Mouse (Mus musculus) heart, embryonic 14.5 days (tissue): ENCODE results near the gene Mrm2. TPM values are rescaled to one million over a fixed set of nuclear protein-coding genes. Genes with fewer than 3 reads are reported as not detected.

Experiments used
- ATAC-seq: fragments of 200-750 bp; cut with Nextera tagmentation; 2 replicates; pipeline ENCODE4 v1.8.0; 2017; ENCODE audit warnings: low read depth, moderate TSS enrichment; ENCODE audit not compliant: insufficient number of reproducible peaks, insufficient read depth, low FRiP score
- H3K27ac ChIP-seq, 2 experiments: fragments of 200-500 bp in 1 of 2; fragments of 300-500 bp in 1 of 2; sonication (generic) in 1 of 2; replicated peaks in 1 of 2; 2 replicates each; pipeline ENCODE4 v1.5.1; 2012 to 2014; ENCODE audit warnings: low read depth in 2 of 2, low read length in 2 of 2, control low read depth in 1 of 2, mild to moderate bottlenecking in 1 of 2, mixed read lengths in 1 of 2; ENCODE audit not compliant: control insufficient read depth in 1 of 2, insufficient read depth in 1 of 2
- H3K27me3 ChIP-seq: fragments of 300-500 bp; sonication (generic); 2 replicates; pipeline ENCODE4 v1.6.1; 2014; ENCODE audit warnings: mild to moderate bottlenecking, low read length, control low read depth; ENCODE audit not compliant: control insufficient read depth, insufficient read depth
- H3K36me3 ChIP-seq: fragments of 300-500 bp; sonication (generic); 2 replicates; pipeline ENCODE4 v1.6.1; 2014; ENCODE audit warnings: mild to moderate bottlenecking, control low read depth, low read length, mixed read lengths; ENCODE audit not compliant: control insufficient read depth, insufficient read depth
- H3K4me1 ChIP-seq, 2 experiments: fragments of 200-500 bp in 1 of 2; fragments of 300-500 bp in 1 of 2; sonication (generic) in 1 of 2; 2 replicates each; pipeline ENCODE4 v1.6.1; 2012 to 2014; ENCODE audit warnings: low read length in 2 of 2, control low read depth in 1 of 2, mixed read lengths in 1 of 2; ENCODE audit not compliant: control insufficient read depth in 2 of 2, insufficient read depth in 2 of 2
- H3K4me2 ChIP-seq: fragments of 300-500 bp; sonication (generic); 2 replicates; pipeline ENCODE4 v1.6.1; 2014; ENCODE audit warnings: mild to moderate bottlenecking, low read length
- H3K4me3 ChIP-seq, 2 experiments: fragments of 200-500 bp in 1 of 2; fragments of 300-500 bp in 1 of 2; sonication (generic) in 1 of 2; 2 replicates each; pipeline ENCODE4 v1.5.1; 2012 to 2014; ENCODE audit warnings: low read length in 2 of 2, mild to moderate bottlenecking in 2 of 2, control low read depth in 1 of 2, low read depth in 1 of 2, moderate library complexity in 1 of 2; ENCODE audit not compliant: control insufficient read depth in 1 of 2, insufficient read depth in 1 of 2
- H3K9ac ChIP-seq: fragments of 300-500 bp; sonication (generic); 2 replicates; pipeline ENCODE4 v1.6.1; 2014; ENCODE audit warnings: mild to moderate bottlenecking, low read length
- H3K9me3 ChIP-seq: fragments of 300-500 bp; sonication (generic); 2 replicates; pipeline ENCODE4 v1.6.1; 2016; ENCODE audit warnings: low read length, control low read depth; ENCODE audit not compliant: control insufficient read depth
- WGBS: fragments of 180-500 bp; shearing (Covaris S2); extraction: QIAGEN DNeasy Blood & Tissue Kit; methylation state at CpG from one replicate; pipeline ENCODE4 v1.1.7; 2014; 5-methylcytosine and 5-hydroxymethylcytosine counted together
- polyA plus RNA-seq: library from polyadenylated mRNA; unstranded; fragments of >200 nt; fragmentation: Nextera tagmentation; extraction: Ambion mirVana; gene quantifications from 2 replicates; pipeline ENCODE4 v1.2.1, GENCODE M21; 2014

Mrm2 gene
- polyA plus RNA-seq, 1 experiment from 2014 or later = 16.0 TPM

DNA sequence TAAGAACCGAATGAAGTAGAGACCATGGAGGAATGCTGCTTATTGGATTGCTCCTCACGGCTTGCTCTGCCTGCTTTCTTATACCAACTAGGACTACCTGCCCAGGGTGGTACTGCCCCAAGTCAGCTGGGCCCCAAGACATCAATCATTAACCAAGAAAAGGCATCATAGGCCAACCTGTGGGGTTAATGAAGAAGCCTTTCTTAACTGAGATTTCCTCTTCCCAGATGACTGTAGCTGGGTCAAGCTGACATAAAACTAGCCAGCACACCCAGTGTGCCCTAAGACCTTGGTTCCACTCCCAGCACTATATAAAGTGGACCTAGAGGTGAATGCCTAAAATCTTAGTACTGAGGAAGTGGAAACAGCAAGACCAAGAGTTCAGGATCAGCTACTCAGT is 42.5 kb downstream of the Mrm2 start:
- H3K9me3 ChIP-seq = no peaks in the 10 kb centered on the region
- no peaks in the 10 kb centered on the region for H3K27me3 ChIP-seq
- ATAC-seq = no peak
- no peak overlapping the region for H3K9ac ChIP-seq
- 98% methylated on average over 2 of the region's 2 CpGs for WGBS
- peaks cover 0 to 7% of the 10 kb centered on the region in 2 experiments; a peak in 1 of 4 replicates for H3K4me1 ChIP-seq
- H3K36me3 ChIP-seq = peaks cover 34% of the 10 kb centered on the region
- no peak overlapping the region for H3K27ac ChIP-seq
- H3K4me3 ChIP-seq = no peak overlapping the region
- no peak overlapping the region for H3K4me2 ChIP-seq

DNA sequence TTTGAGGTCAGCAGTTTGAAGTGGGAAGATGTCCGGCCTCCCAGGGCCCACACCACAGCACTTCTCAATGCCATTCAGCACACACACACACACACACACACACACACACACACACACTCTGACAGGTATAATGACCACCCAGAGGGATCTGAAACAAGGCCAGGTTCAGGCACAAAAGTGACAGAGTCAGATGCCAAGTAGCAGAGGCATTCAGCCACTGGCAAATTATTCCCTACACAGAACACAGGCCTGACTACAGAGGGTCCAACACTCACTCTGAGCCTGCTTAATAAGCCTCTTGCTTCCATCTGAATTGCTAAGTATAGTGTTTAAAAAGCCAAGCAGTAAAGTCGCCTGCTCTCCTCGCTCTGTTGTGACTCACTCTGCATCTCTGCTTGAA is 43.4 kb downstream of the Mrm2 start:
- Histone ChIP-seq H3K4me1 (peaks cover 0 to 7% of the 10 kb centered on the region in 2 experiments; a peak in 1 of 4 replicates), H3K4me3 (no peak overlapping the region), H3K9me3 (no peaks in the 10 kb centered on the region), H3K9ac (no peak overlapping the region), H3K4me2 (no peak overlapping the region), H3K27ac (no peak overlapping the region), H3K36me3 (peaks cover 37% of the 10 kb centered on the region), H3K27me3 (no peaks in the 10 kb centered on the region)
- no peak for ATAC-seq
- 89% methylated on average over 3 of the region's 3 CpGs for WGBS

DNA sequence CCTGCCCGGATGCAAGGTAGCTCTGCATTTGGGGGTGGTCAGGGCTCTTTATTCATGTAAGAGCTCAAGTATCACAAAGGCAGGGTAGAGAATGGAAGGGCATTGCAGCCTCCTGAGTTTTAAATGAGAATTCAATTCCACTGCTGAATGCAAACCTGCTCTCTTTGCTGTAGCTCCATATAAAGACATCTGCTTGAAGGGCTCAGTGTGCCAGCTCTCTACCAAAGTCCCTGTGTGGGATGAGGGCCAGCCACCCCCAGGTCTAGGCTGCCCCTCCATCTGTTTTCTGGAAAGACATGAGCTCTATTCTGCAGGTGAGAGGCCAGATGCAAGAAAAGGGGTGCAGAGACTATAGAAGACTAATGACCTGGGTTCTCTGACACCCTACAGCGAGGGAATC is 46.9 kb downstream of the Mrm2 start:
- Histone ChIP-seq H3K27me3 (no peaks in the 10 kb centered on the region), H3K4me1 (no peaks in the 10 kb centered on the region), H3K9ac (no peak overlapping the region), H3K36me3 (peaks cover 28% of the 10 kb centered on the region), H3K4me3 (no peak overlapping the region), H3K9me3 (no peaks in the 10 kb centered on the region), H3K27ac (no peak overlapping the region), H3K4me2 (no peak overlapping the region)
- 83% methylated on average over 2 of the region's 2 CpGs for WGBS
- ATAC-seq = no peak

DNA sequence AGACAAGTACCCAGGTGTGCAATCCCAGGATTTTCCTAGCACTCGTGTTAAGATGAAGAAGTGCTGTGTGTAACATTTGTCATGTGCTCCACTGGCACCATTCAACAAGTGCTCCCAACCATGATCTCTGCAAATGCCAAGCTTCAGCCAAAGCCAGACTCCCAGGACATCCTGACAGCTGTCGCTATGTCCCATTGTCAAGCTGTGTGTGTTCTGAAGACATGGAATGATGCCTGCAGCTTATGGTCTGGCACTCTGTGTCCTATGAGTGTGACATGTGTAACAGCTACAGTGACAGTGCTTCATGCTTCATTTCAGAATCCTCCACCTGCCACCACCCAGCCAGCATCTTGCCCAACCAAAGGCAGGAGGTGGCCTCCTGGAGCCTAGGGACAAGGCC is 47.7 kb downstream of the Mrm2 start:
- no peaks in the 10 kb centered on the region for H3K9me3 ChIP-seq
- no peak for ATAC-seq
- H3K27me3 ChIP-seq = no peaks in the 10 kb centered on the region
- H3K9ac ChIP-seq = no peak overlapping the region
- peaks cover 21% of the 10 kb centered on the region; the same call in 1 of the 2 replicates for H3K36me3 ChIP-seq
- no peak overlapping the region for H3K4me2 ChIP-seq
- no peak overlapping the region for H3K4me3 ChIP-seq
- H3K27ac ChIP-seq = no peak overlapping the region
- WGBS = 97% methylated on average over 2 of the region's 2 CpGs
- H3K4me1 ChIP-seq = no peaks in the 10 kb centered on the region

DNA sequence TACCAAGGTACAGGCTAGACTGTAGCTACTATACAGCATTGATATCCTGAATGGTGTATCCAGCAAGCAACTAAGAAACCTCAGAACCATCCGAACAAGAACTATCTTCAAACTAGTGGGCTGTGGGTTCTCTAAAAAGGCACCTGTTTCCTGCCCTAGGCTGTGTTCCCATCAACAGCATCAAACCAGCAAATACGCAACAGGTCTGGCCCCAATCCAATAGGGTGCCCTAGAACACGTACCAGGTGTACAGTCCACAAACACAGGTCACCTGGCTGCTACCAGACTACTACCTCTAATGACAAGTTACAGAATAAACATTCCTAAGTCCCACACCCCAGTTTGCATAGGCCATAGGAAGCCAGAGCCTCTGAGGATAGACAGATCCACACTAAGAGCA is 48.8 kb downstream of the Mrm2 start:
- H3K27ac ChIP-seq = no peak overlapping the region
- 87% methylated on average over 3 of the region's 3 CpGs for WGBS

DNA sequence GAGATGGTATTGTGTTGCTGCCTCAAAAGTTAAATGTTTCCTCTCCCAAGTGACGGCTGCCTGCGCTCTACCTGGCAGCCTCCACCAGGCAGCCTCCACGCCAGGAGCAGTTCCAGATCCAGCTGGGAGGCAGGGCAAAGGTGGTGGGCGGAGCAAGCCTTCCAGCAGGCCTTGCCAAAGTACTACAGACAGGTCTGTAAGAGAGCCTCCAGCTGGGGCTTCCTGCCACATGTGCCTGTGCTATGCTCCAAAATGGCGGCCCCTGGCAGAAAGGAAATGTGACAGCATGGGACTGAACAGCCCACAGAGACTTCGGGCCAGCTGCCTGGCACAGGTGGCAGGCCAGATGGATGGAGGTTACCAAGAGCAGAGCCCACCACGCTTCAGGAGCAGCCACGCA is 49.3 kb downstream of the Mrm2 start:
- no peak for ATAC-seq
- Histone ChIP-seq H3K27ac (no peak overlapping the region), H3K9me3 (no peaks in the 10 kb centered on the region), H3K27me3 (no peaks in the 10 kb centered on the region), H3K36me3 (peaks cover 27% of the 10 kb centered on the region; the same call in 1 of the 2 replicates), H3K9ac (no peak overlapping the region), H3K4me3 (no peak overlapping the region), H3K4me1 (no peaks in the 10 kb centered on the region), H3K4me2 (no peak overlapping the region)
- WGBS = 87% methylated on average over 8 of the region's 8 CpGs

More for the DNA sequence above, 48.8 kb downstream of the Mrm2 start:
- Histone ChIP-seq H3K9ac (no peak overlapping the region), H3K4me1 (no peaks in the 10 kb centered on the region), H3K4me3 (no peak overlapping the region), H3K4me2 (no peak overlapping the region), H3K27me3 (no peaks in the 10 kb centered on the region), H3K36me3 (peaks cover 27% of the 10 kb centered on the region; the same call in 1 of the 2 replicates), H3K9me3 (no peaks in the 10 kb centered on the region)
- no peak for ATAC-seq

DNA sequence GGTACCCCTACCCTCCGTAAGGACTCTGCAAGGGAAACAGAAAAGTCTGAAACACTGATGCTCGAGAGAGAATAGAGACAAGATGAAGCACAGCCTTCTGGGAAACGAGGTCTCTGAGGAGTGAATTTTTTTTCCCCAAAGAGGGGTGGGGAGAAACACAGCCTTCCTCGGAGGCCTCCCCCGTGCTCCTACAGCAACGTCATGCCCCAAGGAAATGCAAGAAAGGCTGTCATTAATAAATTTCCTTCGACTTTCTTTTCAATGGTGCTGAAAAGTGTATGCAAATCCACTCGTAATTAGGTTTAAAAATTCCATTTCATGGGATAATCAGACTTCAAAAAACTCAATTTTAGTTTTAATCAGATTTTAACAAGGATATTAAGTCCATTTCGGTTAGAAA is 51.5 kb downstream of the Mrm2 start:
- Histone ChIP-seq H3K9ac (no peak overlapping the region), H3K4me2 (no peak overlapping the region), H3K9me3 (no peaks in the 10 kb centered on the region), H3K4me3 (no peak overlapping the region), H3K36me3 (peaks cover 34% of the 10 kb centered on the region), H3K4me1 (no peaks in the 10 kb centered on the region), H3K27me3 (no peaks in the 10 kb centered on the region), H3K27ac (no peak overlapping the region)
- ATAC-seq = no peak
- 83% methylated on average over 9 of the region's 9 CpGs for WGBS
